Mouse (Mus musculus) frontal cortex, adult 2 months (tissue): ENCODE results near the gene Npcd. TPM values are rescaled to one million over a fixed set of nuclear protein-coding genes. Genes with fewer than 3 reads are reported as not detected.
A peak's percentile ranks its signal among the peaks of the same experiment; 100 is the strongest.
"Not testable (repeated sequence)": the region's sequence is repeated elsewhere in the genome, so short reads cannot be mapped to it uniquely, and the experiment has no call there.

Source experiments
- DNase-seq, 2 experiments: peaks; one replicate each; pipeline ENCODE4 v3.0.0; 2022; ENCODE audit warnings: low spot score in 1 of 2; ENCODE audit errors: extremely low spot score in 1 of 2
- polyA plus RNA-seq: library from polyadenylated mRNA; depleted of rRNA; stranded (reverse); fragments of >200 nt; gene quantifications from 2 replicates; pipeline ENCODE4 v1.2.3, GENCODE M21; 2012

The Npcd gene
- polyA plus RNA-seq, 1 experiment, result 4.8 TPM

DNA sequence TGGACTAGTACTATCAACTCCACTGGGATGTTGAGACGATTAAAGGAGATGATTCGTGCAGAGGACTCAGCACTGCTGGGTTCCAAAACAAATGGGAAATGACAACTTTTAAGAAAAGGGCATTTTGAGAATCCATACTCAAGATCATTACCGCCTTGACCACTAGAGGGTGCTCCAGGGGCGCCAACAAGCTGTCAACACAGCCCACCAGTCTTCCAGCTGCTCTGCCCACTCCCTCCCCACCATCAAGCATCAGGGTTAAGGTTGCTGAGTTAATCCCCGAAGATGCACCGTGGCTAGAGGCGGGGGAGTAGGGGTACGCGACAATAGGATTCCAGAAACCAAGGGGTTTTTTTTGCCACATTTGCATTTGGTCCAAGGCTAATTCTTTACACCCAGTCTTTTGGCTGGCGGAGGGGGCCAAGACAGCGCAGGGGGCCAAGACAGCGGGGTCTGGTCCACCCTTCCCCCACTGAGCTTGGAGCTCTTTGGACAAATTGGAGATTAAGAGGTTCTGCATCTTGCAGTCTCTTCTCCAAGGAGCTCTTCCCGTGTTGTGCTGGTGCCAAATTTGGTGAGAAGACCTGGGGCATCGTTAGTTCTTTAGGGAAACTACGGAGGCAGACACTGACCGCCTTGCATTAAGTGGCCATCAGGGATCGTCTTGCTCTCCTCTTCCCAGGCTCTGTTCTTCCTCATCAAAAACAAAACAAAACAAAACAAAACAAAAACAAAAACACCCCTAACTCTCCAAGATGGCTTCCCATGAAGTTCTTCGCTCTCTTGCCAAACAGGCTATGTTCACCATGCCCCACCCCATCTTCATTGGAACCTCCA lies 1.8 kb downstream of the Npcd start:
- DNase-seq, result peak in 1 of 2 experiments; percentile 92

DNA sequence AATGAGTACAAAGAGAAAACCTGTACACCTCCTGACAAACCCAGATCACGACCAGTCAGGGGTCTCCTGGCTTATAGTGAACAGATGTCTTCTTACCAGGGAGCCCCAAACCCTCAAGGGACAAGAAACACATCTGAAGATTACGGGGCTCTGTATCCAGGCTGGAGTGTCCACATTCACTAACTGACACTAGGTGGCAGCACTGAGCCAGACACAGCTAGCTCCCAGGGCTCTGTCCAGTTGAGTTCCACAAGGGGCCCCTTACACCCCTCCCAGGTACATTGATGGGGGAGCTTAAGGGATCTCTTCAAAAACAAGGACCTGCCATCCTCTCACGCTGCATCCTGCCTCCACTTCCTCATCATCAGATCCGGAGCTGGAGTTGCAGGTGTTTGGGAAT lies 3.6 kb downstream of the Npcd start:
- peak in 1 of 2 experiments; percentile 92 for DNase-seq

DNA sequence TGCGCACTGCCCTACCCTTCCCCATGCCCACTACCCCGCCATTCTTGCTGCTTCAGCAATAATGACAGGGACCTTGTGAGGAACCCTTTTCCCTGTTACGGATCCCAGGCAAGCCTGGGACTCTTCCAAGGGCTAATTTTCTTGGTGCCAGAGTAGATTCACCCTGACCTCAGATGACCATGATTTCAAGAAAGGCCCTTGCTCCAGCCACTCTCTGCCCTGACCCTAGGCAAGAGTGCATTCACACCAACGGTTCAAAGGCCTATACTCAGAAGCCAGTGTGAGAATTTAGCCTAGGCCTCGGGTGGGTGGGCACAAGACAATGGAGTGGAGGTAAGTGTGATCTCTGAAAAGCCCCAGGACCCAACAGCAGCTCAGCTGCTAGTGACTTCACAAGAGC lies 4.6 kb downstream of the Npcd start:
- DNase-seq, result peak in 1 of 2 experiments; percentile 13

DNA sequence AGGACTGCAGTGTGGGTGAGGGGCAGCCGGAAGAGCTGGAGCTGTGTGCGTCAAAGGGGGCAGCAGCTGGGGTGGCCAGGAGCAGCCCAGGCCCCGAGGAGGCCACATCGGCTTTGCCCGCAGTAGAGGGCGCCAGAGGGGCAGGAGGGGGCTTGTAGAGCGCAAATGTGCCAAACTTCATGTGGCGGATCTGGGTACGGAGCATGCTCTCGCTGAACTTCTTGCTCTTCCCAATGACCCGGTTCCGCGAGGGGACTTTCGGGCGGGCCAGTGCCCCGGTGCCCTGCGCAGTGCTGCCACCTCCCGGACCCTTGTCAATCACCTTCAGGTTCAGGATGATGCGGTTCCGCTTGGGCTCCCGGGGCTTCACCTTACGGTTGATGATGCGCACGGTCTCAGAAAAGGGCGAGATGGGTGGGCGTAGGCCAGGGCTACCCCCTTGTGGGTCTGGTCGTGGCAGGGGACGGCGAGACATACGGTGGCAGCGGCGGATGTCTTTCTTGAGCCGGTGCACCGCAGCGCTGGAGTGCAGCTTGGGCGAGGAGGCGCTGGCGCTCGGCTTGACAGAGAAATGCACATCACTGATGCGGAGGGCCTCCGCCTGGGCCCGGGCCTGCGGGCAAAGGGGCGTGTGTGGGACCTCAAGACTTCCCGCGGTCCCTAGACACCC lies 5.5 kb downstream of the Npcd start:
- peak in 1 of 2 experiments; percentile 40 for DNase-seq

DNA sequence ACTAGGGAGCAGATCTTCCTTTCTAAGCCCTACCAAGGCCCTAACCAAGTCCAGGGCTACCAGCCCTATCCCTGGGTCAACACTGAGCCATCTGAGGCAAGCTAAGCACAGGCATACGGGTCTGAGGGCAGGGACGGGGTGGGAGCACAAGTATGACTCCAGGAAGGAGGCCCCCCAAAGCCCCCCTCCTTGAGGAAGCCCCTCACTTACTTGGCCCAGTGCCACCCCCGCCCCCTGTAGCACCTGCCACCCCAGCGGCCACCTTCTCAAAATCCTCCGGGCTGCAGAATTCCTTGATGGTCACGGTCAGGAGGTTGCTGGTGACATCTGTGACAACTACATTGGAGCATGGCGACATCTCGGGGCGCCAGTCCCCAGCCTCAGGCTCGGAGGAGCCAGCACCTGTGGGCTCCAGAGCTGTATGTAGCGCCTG lies 6.2 kb downstream of the Npcd start:
- DNase-seq, result no peak

DNA sequence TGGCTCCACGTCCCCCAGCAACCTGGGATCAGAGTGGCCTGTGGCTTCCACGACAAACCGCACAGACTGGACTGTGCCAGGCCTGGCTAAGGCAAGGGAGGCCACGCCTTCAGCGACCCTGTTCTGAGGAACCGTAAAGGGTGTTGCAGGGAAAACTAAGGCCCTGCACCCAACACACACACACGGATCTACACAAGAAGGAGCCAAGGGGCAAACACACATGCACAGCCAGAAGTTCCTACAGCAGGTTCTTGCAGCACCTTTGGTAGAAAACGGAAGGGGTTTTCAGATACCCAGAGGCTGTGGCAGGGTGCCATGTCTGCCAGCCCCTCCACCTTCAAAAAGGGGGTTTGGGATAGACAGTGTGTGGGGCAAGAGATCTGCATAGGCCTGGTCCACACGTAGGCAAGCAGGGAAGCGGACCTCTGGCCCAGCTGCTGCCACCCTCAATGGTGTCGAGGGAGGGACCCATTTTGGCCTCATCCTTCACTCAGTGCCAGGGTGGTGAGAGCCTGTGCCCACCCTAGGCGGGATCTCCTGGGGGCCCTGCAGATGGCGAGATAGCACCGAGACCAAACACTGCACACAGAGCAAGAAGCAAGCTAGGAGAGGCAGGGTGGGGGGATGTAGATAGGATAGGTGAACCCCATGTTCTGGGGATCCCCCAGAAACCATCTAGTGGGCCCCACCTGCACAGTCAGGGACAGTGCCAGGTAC lies 6.8 kb downstream of the Npcd start:
- DNase-seq, result no peak

DNA sequence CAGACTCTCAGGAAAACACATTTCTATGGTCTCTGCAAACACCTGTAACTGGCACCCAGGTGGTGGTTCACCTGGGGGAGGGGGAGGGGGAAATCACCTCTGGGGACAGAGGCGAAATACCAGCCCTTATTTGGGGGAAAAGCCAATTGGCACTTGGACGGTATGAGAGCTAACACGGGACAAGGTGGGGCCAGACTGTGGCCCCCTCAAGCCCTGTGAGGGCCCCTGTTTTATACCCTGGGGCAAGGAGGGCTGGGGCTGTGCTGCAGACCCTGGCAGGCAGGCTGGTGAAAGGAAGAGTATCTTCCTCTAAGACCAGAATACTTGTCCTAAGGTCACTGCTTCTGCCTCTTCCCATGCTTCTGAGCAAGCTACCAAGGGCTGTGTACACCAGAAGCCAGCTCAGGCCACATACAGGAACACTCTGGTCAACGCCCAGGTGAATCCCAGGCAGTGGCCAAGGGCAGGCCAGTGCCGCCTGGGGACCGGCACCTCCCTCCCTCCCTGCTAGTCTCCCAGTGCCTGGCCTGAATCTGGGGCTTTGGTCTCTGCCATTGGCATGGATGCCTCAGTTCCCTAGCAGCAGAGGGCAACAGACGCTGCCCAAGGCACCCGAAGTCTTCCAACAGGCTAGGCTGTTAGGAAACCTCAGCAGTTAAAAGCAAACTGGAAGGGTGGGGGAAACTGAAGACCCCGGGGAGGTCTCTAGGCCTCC lies 7.7 kb downstream of the Npcd start:
- DNase-seq, result no peak

DNA sequence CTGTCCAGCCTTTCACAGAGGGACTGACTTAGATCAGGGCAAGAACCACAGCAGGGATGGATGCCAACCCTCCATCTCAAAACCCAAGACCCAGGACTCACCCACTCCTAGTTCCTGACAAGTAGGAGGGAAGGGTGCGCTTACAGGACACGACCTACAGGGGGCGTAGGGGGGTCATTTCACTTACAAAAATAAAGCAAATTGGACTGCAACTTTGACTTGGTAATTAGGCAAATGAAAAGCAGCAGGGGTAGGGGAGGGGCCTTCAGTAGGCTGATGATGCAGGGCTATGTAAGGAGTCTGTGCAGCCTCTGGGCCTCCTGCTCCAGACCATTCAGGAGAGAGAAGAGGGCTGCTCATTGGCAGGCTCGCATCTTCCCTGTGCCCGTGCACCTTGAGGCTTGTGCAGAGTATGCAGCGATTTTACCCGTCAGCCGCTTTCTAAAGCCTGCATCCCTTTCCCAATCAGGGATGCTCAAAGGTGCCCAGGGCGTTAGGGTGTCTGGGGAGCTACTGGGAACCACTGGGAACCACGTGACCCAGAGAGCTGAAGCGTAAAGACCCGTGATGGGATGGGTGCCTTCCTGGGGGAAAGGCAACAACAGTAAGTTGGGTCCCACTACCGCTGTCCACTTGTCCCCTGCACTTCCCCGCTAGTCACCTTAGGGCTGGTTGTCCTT lies 8.8 kb downstream of the Npcd start:
- DNase-seq, result peak in 1 of 2 experiments; percentile 55

DNA sequence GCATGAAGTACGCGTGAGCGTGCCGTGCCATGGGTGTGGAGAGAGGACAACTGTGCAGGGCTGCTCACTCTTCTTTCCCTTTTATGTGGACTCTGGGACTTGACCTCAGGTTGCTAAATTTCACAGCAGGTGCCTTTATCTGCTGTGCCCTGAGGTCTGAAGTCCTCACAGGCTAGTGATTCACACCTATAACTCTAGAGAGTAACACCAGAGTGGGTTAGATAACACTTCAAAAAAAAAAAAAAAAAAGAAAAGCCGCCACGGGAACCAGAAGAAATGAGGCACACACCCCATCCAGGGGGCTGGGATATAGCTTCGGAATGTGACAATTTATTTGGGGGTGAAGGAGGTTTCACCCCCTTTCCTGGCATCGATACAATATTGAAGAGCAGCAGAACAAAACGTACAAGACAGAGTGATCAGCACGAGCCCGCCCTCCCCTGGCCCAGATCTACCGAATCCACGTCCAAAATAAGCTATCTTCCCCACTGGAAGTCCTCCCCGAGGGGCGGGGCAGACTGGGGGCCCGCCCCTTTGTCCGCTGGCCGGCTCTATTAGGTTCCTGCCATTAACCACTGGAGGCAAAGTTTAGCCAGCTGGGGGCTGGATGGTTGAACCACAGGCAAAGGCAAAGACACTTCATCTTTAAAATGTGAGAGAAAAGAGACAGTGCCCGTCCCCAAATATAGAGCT lies 10.3 kb downstream of the Npcd start:
- peak in 1 of 2 experiments; percentile 51 for DNase-seq

DNA sequence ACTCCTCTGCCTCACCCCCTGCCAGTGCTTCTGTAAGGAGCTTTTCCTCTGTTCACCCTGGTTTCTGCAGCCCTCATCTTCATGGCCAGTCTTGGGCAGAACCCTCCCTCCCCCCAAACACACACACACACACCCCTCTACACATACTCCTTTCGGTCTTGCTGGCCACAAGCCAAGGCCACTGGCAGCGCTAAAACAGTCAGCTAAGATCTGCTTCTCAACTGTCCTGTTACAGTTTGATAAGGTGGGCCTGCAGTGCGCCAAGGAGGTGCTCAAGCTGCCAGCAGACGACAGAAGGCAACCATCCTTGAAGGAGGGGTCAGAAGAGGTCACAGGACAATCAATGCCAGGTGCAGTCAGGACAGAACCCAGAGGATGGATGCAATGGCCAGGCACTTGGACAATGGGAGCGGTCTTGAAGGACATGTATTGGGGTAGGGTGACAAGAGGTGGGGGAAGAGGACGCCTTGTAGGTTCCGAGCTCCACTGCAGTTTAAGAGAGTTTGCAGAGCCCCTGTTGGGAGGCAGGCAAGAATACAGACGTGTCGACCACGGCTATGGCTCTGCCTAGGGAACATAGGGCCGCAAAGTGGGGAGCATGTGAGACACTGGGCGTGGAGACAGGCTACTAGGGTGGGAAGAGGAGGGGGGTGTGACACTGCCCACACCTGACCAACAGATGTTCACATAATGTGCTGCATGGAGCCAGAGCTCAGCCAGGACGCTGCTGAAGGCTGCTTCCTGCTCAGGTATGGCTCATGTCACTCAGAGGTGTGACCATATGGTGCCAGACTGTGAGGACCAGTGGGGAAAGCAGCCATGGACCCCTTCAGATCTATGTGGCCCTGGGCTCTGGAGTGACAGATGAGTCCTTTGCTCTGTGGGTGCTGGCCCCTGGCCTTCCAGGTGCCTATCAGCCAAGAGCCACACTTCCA lies 11.5 kb downstream of the Npcd start:
- DNase-seq, result peak in 1 of 2 experiments; percentile 17

DNA sequence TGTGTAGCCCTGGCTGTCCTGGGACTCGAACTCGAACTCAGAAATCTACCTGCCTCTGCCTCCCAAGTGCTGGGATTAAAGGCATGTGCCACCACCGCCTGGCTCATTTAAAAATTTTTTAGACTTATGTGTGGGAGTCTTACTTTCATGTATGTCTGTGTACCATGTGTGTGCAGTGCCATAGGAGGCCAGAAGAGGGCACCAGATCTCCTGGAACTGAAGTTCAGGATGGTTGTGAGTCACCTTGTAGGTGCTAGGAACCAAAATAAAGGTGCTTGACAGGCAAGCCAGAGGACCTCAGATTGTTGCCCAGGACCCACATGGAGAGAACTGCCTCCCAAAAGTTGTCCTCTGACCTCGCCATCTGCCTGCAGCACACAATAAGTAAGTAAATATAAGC lies 15.7 kb downstream of the Npcd start:
- no peak for DNase-seq

DNA sequence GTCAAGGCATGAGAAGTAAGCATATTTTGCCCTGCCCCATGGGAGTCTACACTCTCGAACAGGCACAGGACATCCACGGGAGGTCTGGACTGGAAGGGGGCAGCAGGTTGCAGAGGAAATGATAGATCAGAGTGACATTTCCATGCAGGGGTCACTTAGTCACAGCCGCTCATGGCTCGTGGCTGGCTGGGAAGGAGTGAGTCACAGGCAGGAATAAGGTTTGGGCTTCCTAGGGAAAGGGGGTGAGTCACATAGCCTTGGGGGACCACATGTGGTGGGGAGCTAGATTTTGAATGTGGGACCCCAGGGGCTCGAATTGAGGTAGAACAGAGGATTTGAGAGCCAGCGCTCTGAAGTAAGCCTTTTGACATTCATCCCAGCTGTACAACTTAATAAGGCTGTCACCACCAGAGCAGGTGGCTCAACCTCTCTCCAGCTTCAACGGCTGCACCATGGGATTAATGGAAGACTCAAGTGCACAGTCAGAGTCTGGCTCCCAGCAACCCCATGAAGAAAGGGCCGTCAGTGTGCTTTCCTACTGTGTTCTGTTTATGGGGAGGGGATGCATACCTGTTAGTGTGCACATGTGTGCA lies 20.3 kb downstream of the Npcd start:
- no peak for DNase-seq

DNA sequence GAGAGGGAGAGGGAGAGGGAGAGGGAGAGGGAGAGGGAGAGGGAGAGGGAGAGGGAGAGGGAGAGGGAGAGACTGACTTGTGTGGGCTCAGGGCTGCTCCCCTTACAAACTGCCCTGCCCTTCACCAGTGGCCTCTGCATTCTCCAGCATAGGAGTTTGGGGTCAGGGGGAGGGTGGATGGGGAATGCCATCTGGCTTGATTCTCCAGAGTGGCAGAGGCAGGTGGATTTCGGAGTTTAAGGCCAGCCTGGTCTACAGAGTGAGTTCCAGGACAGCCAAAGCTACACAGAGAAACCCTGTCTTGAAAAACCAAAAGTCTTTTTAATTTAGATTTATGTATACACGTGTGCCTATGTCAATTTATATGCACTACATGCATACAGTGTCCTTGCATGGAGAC lies 21.2 kb downstream of the Npcd start:
- not testable (repeated sequence) for DNase-seq

DNA sequence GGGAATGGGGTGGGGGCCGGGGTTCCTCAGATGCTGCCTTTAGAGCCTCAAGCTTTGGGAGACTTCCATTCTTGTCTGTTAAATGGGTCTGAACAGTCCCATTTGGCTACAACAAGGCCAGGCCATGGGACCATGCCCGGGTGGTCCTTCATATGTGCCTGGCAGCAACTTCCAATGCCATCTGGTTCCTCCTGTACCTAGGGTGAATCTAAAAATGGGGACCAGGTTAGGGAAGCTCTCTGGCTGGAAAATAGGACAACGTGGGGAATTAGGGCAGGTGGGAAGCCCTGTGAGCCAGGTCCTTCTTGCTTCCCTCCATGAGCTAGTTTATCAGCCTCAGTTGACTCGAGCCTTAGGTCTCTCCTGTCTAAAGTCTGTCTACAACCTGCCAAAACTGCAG lies 23.0 kb downstream of the Npcd start:
- DNase-seq, result no peak

DNA sequence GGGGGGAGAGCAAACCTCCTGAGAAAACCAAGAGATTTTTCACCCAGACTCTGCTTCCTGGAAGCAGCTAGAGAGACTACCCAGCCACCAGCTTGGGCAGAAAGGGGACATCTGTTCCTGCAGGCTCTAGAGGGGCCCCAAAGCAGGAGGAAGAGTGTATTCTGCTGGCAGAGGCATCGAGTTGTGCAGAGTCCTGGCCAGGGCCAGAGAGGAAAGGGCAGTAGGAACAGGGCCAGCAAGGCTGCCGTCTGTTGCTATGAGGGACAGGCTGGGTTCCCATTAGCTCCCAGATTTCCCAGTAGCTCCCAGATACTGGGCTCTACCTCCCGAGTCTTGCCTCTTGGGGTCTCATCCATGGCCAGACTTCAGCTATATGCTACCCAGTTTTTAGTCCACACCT lies 24.0 kb downstream of the Npcd start:
- DNase-seq, result no peak

DNA sequence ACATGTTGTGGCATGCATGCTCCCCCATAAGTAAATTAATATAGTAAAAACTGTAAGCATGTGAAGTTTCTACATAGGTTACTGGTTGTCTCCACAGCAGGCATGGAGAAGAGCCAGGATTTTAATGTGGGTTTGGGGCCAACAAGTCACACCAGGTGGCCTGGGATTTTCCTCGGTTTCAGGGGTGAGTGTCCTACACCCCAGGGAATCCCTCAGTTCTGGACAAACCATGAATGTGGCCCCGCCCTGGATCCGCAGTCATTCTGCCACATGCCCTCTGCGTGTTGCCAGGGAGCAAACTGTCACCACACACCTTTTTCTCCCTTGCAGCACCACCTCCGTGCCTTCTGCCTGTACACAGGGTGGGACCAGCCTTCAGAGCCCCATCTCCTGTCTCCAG lies 25.4 kb downstream of the Npcd start:
- no peak for DNase-seq

DNA sequence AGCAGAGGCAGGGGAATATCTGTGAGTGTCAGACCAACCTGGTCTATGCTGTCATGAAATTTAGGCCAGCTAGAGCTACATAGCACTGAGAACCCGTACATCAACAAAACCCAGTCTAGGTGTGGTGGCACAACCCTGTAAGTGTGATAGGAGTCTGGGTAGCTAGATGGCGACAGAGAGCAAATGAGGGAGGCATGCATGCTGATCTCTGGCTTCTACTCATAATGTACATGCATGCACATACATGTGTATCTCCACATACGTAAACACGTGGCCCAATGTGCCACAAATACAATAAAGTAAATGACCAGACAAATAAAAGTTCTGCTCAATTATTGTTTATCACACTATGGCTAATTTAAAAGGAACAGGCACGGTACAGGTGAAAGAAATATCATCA lies 25.9 kb downstream of the Npcd start:
- peak in 1 of 2 experiments; percentile 73 for DNase-seq

DNA sequence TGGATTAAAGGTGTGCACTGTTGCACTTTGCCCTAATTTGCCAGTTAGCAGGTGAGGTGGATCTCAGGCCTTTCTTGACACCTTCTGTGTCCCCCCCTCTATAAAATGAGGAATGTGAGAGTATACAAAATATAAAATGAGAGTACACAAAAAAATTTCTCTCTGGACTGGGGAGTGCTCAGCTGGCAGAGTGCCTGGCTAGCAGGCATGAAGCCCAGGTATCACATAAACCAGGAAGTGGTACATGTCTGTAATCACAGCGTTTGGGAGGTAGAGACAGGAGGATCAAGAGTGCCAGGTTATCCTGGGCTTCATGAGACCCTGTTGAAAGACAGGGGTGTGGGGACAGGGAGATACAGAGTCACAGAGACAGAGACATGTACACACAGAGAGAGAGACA lies 27.0 kb downstream of the Npcd start:
- no peak for DNase-seq
